Mouse (Mus musculus) ES-CJ7 (cell line): Measurements from ENCODE around the gene Dus2.
"Not testable (repeated sequence)": the region's sequence is repeated elsewhere in the genome, so short reads cannot be mapped to it uniquely, and the experiment has no call there.

ENCODE experiments used
- DNase-seq: peaks from one replicate; pipeline ENCODE4 v3.0.0; 2011; ENCODE audit warnings: low read depth, low spot score

Dus2 gene

DNA sequence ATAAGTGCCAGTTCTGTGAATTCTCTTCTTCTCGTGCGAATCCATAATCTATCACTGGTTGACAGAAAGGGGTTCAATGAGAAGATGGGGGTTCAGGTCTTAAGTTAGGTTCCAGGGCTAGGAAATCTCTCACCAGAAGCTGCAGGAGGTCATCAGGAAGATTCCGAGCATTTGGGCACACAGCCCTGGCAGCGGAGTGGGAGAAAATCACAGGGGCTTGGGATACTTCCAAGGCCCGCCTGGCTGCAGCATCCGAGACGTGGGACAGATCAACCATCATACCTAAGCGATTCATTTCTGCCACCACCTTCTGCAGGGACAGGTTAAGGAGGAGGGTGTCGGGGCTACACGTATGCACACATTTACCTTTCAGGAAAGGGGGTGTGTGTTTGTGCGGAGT is 2.6 kb upstream of the Dus2 start:
- DNase-seq, result no peak

DNA sequence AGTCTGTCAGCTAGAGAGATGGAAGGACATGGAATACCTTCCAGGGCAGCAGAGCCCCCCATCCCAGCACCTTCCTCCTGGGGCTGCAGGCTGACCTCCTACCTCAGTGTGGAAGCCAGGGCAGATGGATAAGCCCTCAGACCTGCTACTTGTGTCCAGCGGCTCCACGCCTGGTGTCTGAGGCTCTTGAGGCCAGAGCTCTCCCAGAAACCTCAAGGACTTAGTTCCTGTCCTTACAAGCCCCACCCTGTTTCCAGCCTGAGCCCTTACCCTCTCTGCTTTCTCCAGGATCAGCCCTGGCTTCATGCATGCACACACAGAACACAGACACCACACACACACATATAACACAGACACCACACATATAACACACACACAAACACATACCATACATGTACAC is 409 bp downstream of the Dus2 start:
- no peak for DNase-seq

DNA sequence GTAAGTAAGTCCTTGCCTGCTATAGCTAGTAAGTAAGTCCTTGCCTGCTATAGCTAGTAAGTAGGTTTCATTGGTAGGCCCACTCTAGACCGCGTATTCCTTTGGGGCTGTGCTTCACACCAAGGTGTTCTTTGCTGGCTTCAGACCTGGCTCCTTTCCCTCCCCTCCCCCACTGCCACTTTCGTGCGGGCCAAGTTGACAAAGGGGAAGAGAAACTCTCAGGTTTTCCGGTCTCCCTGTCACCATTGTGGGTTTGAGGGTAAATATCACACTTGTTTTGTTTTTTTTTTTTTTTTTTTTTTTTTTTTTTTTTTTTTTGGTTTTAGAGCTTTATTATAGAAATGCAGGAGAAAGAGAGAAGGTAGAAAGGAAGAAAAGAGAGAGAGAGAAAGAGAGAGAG is 1.4 kb downstream of the Dus2 start:
- no peak for DNase-seq

DNA sequence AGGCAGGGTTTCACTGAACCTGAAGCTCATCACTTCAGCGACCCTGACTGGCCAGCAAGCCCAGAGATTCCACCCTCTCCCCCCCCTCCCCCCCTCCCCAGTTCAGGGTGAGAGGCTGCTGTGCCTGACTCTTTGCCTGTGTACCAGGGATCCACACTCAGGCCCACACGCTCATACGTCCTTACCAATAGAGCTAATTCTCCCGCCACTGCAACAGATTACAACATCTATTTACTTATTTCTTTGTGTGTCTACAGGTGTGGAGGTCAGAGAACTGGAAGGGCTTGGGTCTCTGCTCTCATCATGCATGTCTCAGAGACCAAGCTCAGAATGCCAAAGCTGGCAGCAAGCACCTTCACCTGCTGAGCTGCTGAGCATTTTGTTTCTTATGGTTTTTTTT is 2.1 kb downstream of the Dus2 start:
- no peak for DNase-seq

DNA sequence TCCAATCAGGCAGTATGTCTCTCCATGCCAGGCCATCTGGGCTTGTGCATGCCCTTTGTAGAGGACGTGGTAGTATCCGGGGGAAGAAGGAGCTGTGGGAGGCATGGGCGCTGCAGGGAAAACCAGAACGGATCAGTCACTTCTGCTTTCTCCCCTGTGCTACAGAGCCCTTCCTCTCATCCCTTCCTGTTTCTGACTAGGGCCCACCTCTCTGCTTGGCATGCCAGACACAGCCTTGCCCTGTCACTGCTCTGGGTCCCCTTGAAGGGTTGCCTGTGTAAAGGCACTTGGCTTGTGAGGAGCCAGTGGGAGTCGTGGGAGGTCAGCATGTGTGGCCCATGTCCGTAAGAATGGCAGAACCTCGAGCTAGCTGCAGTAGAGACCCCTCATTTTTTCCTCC is 5.2 kb downstream of the Dus2 start:
- no peak for DNase-seq

DNA sequence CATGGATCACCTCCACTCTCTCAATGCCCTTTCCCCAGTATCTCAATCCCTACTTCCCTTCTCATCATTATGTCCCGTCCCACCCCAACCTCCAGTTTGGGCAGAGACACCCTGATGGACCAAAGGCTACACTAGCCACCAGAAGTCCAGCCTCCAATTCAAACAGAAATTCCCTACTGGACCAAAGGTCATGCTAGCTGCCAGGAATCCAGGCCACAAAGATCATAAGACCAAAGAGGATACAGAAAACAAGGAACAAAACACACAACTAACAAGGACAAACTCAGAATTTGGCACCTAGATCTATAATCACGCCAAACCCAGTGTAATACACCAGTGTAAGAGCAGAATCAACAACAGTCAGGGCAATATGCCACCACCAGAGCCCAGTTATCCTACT is 7.8 kb downstream of the Dus2 start:
- no peak for DNase-seq

DNA sequence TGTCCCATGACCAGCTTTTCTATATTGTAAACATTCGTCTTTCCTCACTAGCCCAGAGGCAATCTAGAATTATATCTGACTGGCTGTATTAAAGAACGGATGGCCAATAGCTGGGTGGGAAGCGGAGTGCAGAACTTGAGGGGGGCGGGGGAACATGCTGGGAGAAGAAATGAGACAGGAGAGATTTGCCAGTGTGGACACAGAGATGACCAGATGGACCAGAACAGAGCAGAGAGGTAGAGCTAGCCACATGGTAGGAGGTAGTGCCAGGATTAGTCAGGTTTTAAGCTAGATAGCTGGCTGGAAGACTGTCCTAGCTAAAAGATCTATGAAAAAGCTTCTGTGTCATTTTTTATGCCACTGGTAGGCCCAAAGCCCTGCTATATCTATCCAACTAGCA is 10.8 kb downstream of the Dus2 start:
- no peak for DNase-seq

DNA sequence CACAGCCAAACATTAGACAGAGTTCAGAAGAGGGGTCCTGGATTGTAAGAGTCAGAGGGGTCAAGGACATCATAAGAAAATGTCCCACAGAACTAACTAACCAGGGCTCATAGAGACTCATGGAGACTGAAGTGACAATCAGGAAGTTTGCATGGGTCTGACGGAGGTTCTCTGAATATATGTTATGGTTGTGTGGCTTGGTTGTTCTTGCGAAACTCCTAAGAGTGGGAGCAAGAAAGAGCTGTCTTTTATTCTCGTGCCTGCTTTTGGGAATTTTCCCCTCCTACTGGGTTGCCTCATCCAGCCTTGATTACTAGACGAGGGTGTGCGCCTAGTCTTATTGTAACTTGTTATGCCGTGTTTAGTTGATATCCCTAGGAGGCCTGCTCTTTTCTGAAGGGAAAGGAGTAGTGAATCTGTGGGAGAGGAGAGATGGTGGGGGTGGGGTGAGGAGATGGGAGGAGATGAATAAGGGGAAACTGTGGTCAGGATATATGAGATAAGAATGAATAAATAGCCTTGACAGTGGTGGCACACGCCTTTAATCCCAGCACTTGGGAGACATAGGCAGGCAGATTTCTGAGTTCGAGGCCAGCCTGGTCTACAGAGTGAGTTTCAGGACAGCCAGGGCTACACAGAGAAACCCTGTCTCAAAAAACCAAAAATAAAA is 13.5 kb downstream of the Dus2 start:
- DNase-seq, result no peak

DNA sequence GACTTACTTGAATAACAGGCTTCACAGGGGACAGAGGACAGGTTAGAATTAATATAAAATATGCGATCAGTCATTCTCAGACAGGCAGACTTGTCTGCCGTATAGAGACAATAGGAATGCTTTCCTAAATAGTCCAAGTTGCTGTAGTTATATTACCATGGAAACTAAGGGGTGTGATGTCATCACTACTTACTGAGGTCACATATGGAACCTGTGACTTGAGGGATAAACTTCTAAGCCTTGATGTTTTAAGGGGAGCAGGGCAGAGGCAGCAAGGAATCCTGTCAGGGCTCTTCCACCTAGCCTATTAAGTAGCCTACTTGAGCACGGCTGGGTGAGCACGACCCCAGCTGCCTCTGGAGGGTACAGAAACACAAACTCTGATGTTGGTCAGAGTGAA is 14.7 kb downstream of the Dus2 start, which contains the start of gene Dpep2nb:
Gene Dpep2nb, minus strand, starts transcription at position 101 of the 400 bp plus-strand sequence.
- DNase-seq, result no peak

DNA sequence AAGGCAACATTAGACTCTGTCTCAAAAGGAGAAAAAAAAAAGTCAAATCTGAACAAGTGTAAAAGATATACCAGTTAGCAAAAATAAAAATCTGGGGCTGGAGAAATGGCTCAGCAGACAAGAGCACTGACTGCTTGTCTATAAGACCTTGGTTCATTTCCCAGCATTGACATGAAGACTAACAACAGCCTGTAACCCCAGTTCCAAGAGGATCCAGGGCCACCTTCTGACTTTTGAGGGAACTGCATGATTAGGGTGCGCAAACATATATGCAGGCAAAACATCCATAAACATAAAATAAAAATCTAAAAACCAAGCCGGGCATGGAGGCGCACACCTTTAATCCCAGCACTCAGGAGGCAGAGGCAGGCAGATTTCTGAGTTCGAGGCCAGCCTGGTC is 15.3 kb downstream of the Dus2 start:
- peak; percentile 25 for DNase-seq

DNA sequence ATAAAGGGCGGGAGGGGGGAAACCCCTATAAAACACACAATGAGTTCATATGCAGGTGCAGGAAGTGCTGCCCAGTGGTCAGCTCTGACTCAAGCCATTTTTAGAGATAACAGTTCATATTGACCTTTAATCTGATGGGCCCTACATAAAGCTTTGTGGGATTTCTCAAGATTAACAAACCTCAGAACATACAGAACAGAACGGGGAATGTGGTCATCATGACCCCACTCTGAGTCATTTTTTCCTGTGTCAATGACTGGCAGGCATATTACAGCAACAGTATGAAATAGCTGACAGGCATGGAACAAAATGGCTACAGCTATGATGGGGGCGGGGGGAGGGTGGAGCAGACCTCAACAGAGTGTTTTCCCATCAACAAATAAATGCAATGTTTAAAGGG is 16.0 kb downstream of the Dus2 start:
- no peak for DNase-seq

DNA sequence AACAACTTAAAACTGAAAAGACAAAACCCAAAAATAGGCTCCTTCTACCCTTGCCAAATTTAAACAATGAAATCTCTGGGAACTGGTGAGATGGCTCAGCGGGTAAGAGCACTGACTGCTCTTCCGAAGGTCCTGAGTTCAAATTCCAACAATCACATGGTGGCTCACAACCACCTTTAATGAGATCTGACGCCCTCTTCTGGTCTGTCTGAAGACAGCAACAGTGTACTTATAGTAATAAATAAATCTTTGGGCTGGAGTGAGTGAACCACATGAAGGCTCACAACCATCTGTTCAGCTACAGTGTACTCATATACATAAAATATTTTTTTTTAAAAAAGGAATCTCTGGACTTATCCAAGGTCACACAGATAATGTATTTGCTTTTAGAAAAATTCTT is 16.8 kb downstream of the Dus2 start:
- DNase-seq, result peak; percentile 35

DNA sequence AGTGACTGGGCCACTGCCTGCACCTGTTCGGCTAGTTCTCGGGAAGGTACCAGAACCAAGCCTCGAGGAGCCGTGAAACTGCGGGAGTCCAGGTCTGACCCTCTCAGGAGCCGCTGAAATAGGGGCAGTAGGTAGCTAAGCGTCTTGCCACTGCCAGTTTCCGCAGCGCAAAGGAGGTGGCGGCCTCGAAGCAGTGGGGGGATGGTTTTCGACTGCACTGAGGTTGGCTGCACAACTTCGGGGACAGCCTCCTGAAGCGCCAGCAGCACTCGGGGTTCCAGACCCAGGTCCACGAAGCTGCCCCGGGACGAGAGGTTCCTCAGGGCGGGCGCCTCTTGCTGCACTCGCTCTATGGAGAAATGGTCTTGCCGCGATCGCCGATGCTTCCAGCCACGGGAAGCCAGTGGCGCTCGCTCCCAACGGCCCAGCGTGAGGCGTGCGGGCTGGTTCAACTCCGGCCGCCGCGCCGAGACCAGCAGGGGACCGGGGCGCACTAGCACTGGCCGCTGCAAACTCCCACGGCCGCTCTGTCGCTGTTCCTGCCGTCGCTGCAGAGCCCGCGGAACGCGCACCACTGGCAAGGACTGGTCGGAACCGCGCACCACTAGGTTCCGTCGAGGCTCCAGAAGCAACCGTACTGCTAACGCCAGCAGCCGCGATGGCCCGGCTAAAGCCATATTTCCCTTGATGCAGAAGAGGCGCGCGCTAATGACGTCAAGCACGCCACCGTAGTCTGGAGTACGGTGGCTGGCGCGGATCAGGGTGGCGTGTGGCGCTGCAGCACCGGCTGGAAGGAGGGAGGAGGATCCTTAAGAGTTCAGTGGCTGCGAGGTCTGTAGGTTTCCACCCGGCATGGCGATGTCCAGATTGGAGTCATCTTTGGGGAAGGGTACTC is 19.9 kb downstream of the Dus2 start:
- DNase-seq, result peak; percentile 97

DNA sequence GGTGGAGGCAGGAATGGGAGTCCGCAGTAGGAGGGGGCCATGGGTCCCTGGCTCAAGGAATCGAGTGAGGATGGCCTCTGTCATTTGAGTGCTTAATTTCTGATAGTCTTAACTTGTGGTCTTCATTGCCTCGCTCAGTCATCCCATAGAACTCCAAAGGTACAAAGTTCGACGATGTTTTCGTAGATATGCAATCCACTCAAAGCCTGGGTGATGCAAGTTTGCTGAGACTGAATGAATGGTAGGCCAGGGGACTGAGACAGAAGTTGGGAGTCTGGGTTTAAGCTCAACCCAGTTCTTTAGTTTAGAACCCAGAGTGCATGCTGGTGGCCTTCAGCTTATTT is 20.5 kb downstream of the Dus2 start, which contains the start of gene Ddx28:
Gene Ddx28, minus strand, starts transcription at position 240 of the 344 bp plus-strand sequence.
- no peak for DNase-seq

DNA sequence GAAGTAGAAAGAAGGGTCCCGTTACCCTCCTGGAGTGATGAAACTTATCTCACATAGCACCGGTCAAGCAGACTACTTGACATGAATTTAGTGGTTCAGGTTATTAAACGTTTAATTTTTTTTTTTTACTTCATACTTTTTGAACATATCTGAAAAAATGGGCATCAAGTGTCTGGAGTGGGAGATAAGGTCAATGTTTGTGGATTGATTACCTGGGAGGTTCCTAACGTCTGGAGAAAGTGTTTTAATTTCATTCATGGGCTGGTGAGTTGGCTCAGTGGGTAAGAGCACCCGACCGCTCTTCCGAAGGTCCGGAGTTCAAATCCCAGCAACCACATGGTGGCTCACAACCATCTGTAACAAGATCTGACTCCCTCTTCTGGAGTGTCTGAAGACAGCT is 21.1 kb downstream of the Dus2 start:
- not testable (repeated sequence) for DNase-seq

DNA sequence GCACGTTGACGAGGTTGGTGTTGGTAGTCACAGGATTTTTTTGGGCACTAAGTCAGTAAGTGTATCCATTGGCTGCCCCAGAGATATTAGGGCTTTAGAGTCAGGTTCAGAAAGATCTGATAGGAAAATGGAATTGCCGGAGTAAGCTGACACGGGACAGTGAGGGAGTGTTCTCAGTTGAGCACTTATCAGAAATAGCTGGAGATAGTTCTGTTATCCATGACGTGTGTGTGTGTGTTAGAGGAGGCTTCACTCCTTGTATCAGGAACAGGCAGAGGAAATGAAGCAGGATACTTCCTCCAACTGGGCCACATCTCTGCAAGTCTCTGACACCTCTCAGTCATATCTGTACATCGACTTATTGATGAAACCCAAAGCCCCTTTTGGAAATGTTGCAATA is 25.1 kb downstream of the Dus2 start:
- no peak for DNase-seq

DNA sequence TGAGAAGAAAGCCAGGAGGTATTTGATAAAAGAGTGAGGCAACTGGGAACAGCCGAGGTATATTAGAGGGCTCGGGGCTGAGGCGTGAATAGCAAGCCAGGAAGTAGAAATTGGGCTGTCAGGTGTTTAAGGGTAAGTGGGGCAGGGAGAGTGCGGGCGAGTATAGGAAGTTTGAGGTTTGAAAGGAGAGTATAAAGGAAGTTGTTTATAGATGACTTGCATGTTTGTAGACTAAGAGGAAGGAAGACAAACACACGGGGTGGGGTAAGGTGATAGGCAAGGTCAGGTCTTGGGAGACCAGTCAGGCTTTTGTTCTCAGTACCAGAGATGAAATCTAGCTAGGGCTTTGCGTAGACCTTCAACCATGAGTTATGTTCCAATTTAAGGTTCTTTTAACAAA is 26.0 kb downstream of the Dus2 start:
- DNase-seq, result no peak

DNA sequence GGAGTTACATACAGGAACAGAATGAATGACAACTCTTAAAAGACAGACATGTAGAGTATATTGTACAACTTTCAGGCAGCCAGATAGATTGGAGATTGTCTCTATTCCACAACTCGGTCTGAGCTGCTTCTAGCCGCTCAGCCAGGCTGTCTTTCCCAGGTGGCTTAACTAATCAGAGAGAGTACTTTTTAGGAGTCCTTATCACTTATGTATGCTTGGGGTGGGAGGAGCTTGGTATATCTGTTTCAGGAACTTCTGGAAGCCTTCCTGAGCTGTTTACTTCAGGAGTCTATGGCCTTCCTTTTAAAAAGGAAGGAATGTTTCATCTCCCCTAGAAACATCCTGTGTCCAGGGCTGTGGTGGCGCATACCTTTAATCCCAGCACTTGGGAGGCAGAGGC is 26.9 kb downstream of the Dus2 start:
- DNase-seq, result no peak

DNA sequence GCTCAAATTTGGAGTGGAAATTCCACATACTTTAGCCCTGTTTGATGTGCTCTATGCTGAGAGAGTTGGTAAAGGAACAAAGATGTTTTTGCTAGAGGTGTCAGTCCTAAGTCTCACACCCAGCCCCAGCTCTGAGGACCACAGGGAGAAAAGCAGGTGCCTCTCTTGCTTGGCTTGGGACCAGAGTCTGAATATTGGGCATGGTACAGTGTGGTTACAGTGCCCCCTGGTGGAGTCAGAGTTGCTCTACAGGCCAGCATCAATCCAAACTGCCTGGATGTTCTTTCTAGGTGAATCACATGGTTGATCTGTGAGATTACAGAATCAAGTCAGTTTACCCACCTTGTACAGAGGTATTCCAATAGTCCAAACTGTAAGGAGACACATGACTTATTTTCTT is 31.3 kb downstream of the Dus2 start:
- peak; percentile 79 for DNase-seq

DNA sequence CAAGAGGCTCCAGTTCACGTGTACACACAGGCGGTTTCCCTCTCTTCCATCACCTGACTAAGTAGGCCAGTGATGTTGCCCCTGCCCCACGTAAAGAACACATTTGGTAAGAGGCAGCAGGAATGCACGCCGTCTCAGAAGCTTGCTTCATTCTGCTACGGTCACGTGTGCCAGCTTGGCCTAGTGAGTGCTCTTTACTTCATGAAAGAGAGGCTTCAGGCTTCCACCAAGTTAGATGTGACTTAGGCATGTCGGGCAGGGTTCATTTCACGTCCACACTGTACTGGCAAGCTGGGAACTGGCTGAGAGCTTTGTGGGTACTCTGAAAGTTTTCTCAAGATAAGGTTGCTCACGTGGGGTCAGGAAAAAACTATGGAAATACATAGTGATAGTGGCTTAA is 47.6 kb downstream of the Dus2 start:
- no peak for DNase-seq

DNA sequence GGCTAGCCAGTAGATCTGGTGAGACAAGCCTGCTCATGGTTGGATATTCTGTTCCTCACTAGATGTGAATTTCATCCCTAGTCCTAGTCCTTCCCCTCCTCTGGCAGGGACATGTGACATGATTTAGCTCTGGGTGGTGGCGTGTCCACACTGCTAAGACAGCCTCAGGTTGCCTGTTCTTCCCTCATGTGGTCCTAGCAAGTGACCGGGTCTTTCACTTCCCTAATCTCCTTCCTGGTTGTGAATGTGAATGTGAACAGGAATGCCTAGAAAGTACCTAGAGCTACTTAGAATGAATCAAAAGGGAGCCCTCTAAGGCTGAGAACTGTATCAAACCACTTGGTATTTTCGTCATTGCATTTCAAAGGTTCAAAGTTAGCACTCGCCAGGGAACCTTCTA is 48.5 kb downstream of the Dus2 start:
- no peak for DNase-seq

DNA sequence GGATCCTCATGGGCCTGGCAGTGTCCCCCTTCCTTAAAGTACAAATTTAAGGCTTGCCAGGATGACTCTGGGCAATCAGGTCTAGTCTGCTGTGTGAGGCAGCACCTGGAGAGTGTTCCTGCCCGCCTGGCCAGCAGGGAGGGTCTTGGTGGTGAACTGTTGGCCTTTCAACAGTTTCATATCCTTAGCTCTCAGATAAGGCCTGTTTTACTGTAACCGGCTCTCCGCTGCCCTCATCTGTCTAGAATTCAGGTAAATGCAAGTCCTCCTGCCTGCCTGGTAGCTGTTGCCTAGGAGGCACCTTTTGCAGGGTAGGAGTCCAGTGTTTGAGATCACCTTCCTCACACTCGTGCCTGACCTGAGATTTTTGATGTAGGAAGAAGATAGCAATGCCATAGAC is 49.1 kb downstream of the Dus2 start:
- DNase-seq, result peak; percentile 27

DNA sequence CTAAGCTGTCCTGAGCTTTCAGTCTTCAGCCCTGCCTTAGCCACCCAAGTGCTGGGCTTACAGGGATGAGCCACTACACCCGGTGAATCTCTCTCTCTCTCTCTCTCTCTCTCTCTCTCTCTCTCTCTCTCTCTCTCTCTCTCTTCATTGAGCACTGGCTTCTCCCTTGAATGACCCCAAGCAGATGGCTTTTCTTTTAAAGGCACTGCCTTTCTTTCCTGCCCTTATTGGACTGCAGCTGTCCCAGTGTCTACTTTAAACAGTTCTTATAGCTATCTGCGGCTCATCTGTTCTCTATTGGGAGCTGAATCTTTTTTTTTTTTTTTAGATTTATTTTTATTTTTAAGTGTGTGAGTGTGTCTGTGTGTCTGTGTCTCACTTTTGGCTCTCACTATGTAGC is 51.9 kb downstream of the Dus2 start:
- DNase-seq, result no peak
